Mouse (Mus musculus) adipocyte (in vitro differentiated cells): Measurements from ENCODE around the gene Podnl1.

Source experiments
- DNase-seq: peaks from one replicate; pipeline ENCODE4 v3.0.0-alpha.2; 2016; ENCODE audit warnings: low spot score

Podnl1 gene

GRCm38 (mm10) chr8:84127202-84127901 lies 1.6 kb downstream of the Podnl1 start:
- no peak for DNase-seq

- no peak for DNase-seq
Observed at GRCm38 (mm10) chr8:84128277-84128676, 2.5 kb downstream of the Podnl1 start.

- no peak for DNase-seq
Observed at GRCm38 (mm10) chr8:84130806-84131205, 5.0 kb downstream of the Podnl1 start.

GRCm38 (mm10) chr8:84132225-84132624 lies 6.4 kb downstream of the Podnl1 start:
- DNase-seq: no peak

- DNase-seq: no peak
Observed at GRCm38 (mm10) chr8:84137848-84138247, 12.1 kb downstream of the Podnl1 start.

- no peak for DNase-seq
Observed at GRCm38 (mm10) chr8:84140838-84141237, 15.0 kb downstream of the Podnl1 start.

GRCm38 (mm10) chr8:84144636-84145245 lies 19.0 kb downstream of the Podnl1 start:
- DNase-seq: no peak

GRCm38 (mm10) chr8:84147324-84147766 lies 21.6 kb downstream of the Podnl1 start:
- DNase-seq: no peak

- peak; percentile 98 for DNase-seq
Observed at GRCm38 (mm10) chr8:84147769-84148530, 22.2 kb downstream of the Podnl1 start, which contains the start of the genes Cc2d1a and 4930432K21Rik. Cc2d1a (minus strand) TSS chr8:84147936. 4930432K21Rik (plus strand) TSS chr8:84148025.

- no peak for DNase-seq
Observed at GRCm38 (mm10) chr8:84148531-84148850, 22.7 kb downstream of the Podnl1 start.

- no peak for DNase-seq
Observed at GRCm38 (mm10) chr8:84149181-84149580, 23.4 kb downstream of the Podnl1 start.

- DNase-seq: no peak
Observed at GRCm38 (mm10) chr8:84157620-84158019, 31.8 kb downstream of the Podnl1 start.

GRCm38 (mm10) chr8:84167696-84168095 lies 41.9 kb downstream of the Podnl1 start:
- DNase-seq: no peak

- no peak for DNase-seq
Observed at GRCm38 (mm10) chr8:84170096-84170495, 44.3 kb downstream of the Podnl1 start.

GRCm38 (mm10) chr8:84173861-84174260 lies 48.1 kb downstream of the Podnl1 start:
- DNase-seq: no peak

GRCm38 (mm10) chr8:84176560-84176959 lies 50.8 kb downstream of the Podnl1 start:
- DNase-seq: no peak

GRCm38 (mm10) chr8:84177405-84177804 lies 51.6 kb downstream of the Podnl1 start:
- no peak for DNase-seq

- DNase-seq: no peak
Observed at GRCm38 (mm10) chr8:84178592-84178991, 52.8 kb downstream of the Podnl1 start.

- DNase-seq: no peak
Observed at GRCm38 (mm10) chr8:84179946-84180345, 54.2 kb downstream of the Podnl1 start.

- no peak for DNase-seq
Observed at GRCm38 (mm10) chr8:84180530-84181190, 54.9 kb downstream of the Podnl1 start.
